Mouse (Mus musculus) heart, postnatal 4 days (tissue): ENCODE data around the gene Slc16a2. TPM values are rescaled to one million over a fixed set of nuclear protein-coding genes. Genes with fewer than 3 reads are reported as not detected.
A peak's percentile ranks its signal among the peaks of the same experiment; 100 is the strongest.

ENCODE experiments used
- DNase-seq: peaks from one replicate; pipeline ENCODE4 v3.0.0; 2021
- total RNA-seq, 2 experiments: library from RNA; stranded (reverse); gene quantifications; 2 replicates each; pipeline ENCODE4 v1.2.3; 2021

Gene Slc16a2
- 10 to 100 TPM; 24.6 to 27.7 TPM for total RNA-seq

DNA sequence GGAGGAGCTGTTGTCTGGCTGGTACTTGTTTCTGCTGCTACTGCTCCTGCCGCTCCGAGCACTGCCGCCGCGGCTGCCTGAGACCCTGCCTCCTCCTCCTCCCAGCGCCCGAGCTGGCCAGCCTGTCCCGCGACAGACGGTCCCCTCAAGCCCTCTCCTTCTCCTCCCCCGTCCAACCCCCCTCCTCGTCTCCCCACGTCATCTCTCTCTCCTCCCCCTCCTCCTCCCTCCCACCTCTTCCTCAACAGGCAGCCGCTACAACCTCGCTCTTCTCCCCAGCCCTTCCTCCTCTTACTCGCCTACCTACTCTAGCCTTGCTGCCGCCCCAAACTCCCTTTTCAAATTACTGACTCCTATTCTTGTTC lies at the start of gene Slc16a2:
Slc16a2 (minus strand) TSS at position 152 of the 365 bp plus-strand sequence.
- peak; percentile 66 for DNase-seq

DNA sequence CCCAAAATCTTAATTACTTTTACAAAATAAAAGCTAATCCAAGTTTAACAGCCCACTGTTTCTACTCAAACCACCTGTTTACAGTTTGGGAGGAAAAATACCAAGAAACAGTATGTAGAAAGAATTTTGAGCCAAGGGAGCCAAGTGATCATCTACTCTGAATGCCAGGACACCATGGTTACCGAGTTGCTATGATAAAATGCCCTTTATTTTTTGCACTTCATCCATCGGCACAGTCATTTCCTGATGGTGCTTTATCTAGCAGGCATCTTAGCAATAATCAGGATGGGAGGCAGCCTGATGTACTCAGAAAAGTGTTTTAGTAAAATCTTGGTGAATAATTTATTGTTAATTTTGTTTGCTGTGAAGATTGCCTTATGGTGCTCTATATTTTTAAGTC lies 41.7 kb upstream of the Slc16a2 start:
- DNase-seq: no peak

DNA sequence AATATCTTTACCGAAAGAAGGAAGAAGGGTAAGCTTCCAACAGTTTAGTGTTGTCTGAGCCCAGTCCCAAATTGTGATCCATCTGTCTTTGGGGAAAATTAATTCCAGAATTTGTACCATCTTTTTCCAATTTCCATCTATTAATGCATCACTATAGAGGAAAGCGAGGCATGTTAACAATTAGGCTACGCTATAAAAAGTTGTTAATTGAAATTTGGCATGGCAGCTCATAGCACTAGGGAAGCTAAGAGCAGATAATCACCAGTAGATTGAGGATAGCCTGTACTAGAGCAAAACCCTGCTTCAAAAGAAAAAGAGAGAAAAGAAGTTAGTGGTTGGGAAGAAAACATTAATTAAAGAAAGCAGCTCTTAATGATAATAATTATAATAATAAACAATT lies 41.1 kb upstream of the Slc16a2 start:
- no peak for DNase-seq

DNA sequence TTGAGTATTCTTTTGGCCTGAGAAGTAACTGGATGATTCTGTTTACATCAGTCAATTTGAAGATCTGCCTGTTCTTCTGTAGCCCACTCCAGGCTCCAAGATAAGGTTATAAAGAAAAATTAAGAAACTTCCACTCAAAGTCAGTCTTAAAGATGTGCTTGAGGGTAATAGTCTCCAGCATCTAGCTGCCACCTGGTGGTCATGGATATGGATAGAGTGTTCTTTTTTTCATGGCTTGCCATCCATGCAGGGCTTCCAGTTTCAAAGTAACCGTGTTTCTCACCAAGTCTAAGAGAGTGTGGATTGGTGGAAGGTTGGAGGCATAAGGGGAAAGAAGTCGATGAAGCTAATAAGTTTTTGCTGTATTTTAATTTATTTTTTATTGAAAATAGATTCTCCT lies 23.5 kb upstream of the Slc16a2 start:
- DNase-seq: peak; percentile 38

DNA sequence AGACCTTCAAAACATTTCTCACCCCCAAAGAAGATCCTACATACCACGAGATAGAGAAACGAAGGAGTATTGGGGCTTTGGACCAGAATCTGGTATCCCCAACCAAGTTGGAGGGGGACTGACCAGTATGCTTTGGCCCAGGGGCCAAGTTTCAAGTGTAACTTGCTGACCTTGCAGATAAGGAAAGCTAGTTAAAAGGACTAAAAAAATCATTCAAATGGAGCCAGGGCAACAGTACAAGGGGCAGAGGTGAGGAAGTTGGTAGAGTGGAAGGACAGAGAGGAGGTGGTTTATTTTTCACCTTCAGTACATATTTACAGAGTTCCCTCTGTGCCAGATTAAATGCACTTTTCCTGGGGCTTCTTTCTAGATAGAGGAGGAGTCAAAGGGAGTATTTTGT lies 7.1 kb upstream of the Slc16a2 start:
- no peak for DNase-seq

DNA sequence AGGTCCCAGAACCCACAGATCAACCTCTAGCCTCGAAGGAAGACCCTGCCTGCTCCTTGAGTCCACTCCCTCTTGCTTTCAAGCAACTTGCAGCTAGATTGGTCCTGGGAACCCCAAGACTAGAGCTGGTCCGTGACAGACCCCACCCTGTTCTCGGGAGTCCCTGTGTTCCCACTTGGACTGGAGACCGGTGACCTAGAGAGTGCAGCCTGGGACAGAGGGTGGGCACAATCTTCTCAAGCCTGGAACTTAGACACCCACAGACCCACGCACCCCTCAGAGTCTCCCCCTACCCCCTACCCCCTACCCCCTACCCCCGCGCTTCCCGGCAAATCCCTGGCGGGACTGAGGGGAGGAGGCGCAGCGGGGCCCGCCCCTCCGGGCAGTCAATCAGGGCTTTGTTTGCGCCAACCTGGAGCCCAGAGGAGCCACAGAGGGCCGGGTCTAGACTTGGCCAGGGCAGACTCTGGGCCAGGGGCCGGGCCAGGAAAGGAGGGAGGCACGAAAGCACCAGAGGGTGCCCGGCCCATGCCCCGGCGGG lies 558 bp upstream of the Slc16a2 start:
- DNase-seq: peak; percentile 50

DNA sequence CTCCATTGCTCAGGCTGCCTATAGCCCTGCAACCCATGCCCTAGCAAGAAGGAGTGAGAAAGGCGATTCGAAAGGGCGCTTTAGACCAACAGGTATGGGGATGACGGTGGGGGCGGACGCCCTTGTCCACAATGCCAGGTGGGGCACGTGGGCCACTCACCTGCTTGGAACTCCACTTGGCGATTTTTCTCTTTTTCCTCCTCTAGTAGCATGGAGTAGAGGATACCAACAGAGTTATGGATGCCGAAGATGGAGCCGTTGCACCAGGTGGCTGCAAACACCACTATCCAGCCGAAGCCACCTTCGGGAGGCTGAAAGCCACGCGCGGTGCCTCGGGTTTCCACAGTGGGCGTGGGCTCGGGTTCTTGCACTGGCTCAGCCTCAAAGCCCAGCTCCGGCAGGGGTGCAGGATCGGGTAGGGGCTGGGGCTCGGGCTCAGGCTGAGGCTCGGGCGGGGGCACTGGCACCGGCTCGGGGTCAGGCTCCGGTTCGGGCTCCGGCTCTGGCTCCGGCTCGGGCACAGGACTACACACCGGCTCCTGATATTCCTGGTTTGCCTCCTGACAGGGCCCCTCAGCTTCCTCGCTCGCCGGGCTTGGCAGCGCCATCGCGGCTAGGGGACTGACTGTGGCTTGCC lies 470 bp downstream of the Slc16a2 start:
- no peak for DNase-seq

DNA sequence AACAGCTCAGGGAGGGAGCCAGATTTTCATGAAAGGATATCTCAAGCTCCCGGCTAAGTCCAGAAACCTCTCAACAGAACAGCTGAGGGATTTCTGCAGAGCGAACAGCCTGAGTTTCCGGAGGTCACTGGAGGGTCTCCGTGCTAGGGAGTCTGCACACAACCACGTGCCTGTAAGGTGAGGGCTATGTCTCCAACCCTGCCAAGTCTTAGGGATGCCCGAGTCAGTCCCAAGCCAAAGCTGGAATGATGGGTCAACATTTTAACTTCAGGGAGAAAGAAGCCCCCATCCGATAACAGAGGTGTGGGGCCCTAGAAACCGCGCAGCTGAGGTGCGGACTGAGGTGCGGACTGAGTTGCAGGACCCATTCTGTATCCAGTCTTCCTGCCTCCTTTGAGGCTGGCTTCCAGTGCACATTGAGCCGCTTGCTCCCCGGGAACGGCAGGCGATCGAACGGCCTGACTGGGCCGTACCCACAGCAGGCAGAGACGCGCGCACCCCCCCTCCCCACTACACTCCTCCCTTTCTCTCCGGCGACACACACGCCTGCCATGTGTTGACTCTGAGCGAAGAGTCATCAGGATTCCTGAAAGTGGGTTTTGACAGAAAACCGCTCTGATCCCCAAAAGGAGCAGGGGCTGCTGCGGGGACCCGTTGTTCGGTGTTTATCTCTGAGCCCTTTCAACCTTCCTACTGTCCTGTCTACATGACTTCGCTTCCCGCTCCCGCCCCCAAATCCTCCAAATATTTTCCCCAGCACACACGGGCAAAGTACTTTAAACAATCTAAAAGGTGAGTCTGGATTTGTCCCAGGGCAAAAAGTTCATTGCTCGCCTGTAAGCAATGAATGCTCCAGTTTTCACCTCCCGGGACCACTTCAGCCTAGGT lies 1.2 kb downstream of the Slc16a2 start:
- DNase-seq: peak; percentile 19

DNA sequence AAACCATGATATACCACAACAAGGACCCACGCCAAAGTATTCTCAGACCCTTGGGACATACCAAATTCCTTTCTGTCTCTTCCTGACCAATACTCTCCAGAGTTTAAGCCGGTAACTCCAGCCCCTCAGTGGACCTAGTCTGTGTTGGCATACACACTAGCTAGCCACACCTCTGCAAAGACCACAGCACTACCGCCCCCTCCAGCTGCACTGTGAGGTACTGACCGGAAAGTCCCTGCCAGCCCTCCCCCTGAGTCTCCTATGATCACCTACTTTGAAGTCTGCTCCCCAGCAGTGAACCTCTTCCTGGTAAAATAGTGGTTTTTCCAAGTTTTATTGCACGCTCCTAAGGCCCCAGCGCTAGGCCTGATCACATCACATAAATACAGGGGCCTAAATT lies 2.5 kb downstream of the Slc16a2 start:
- peak; percentile 12 for DNase-seq

DNA sequence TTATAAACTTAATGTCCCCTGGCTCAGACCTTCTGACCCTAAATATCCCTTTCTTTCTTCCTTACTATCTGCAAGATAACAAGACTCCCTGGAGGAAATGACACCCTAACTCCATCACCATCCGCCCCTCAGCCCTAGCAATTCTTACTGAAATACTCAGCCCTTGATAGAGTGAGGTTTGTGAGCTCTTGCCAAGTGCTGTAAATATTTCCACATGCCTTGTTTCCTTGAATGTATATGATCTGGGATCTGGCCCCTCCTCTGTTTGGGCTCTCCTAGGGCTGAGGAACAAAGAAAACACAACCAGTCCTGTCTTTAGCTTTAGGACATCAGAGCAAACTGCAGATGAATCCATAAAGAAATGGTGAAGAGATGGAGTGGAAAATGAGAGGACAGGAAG lies 9.1 kb downstream of the Slc16a2 start:
- DNase-seq: no peak

DNA sequence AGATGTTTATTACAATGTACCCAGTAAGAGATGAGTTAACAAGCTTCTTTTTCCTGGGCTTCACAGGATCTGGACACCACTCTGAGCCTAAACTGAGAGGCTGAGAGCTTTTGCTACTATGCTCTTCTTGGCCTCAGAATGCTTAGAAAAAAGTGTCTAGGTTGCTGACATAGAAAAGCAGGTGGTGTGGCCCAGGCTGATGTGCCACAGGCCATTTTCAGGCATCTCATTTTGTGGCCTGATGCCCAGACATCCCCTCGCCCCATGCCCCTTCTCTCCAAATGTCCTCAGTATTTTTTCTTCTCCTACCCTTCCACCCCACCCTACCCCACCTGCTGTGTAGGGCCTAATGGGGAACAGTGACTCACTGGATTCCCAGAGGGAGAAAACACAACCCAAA lies 11.3 kb downstream of the Slc16a2 start:
- DNase-seq: no peak

DNA sequence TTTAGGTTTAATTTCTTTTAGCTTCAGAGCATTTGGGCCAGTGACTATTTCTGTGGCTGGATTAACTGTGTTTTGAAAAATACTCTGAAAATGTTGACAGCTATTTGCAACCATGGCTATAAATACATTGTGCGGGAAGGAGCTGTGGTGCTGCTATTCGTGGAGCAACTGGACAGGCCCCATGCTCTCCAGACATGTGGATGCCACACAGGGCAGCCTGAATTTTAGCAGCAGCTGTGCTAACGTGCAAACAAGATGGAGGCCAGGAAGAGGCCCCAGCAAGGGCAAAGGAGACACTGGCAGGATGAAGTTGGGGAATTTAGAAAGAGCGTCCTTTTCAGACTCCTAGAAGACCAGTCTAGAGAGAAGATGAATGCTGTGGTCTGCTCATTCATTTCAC lies 15.4 kb downstream of the Slc16a2 start:
- no peak for DNase-seq

DNA sequence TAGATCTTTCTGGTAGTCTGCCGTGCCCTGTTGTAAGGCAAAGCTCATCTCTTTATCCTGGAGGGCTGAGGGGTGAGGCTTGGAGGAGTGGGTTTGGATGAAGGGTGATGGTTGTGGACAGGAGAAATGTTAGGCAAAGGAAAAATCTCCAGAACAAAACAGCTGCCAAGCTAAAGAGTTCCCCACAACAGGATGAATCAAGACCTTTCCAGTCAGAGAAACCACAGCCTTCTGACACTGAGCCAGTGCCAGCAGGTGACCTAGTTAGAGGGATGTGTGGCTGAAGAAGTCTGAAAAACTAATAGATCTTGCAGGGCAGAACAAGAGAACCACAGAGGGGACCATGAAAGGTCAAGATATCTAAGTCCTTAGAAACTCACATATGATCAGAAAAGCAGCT lies 24.8 kb downstream of the Slc16a2 start:
- no peak for DNase-seq

DNA sequence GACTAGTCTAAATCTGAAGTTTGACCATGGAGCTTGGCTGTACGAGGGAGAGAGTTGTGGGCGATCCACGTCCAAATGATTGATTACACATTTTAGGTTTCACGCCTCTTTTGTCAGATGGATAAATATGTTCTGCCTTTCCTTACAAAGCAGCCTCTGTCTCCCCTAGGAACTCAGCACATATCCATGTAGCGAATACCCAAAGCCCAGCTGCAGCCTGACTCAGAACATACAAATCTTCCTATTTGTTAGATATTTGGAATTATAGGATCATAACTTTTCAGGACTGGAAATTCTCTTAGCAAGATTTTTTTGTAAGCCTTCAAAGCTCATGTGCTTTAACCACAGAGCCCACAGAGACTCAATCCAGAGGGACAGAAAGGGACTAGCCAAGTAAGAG lies 26.3 kb downstream of the Slc16a2 start:
- no peak for DNase-seq

DNA sequence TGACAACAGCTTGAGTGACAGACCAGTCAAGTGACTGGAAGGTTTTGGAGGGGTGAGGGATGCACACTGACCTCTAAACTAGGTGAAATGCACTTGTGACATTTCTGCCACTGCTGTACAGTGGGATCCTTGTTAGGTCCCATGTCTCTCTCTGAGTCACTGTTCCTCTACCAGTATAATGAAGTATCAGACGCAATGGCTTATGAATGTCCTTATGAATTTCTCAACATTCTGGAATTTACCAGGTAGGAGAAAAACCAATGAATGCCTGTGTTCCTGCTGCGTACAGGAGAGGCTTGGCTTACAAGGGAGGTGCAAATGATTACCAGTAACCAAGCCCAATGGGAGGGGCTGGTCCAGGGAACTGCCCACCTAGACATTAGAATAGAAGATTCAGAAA lies 30.5 kb downstream of the Slc16a2 start:
- no peak for DNase-seq

DNA sequence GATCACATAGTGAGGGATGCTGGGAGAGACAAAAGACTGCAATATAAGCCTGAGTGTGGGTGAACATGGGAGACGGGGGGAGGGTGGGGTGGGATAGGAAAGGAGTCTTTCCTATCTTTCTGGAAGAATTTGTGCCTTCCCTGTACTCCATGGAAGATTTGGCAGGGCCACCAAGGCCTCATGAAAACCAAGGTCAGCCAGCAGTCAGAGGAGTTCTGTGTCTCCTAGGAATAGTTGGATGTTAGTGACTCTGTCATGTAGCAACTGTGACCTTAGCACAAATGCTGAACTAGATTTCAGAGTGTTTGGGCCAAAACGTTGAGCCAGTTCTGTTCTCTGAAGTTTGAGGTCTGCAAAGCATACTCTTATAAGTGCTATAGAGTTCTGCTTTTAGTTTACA lies 36.1 kb downstream of the Slc16a2 start:
- DNase-seq: no peak

DNA sequence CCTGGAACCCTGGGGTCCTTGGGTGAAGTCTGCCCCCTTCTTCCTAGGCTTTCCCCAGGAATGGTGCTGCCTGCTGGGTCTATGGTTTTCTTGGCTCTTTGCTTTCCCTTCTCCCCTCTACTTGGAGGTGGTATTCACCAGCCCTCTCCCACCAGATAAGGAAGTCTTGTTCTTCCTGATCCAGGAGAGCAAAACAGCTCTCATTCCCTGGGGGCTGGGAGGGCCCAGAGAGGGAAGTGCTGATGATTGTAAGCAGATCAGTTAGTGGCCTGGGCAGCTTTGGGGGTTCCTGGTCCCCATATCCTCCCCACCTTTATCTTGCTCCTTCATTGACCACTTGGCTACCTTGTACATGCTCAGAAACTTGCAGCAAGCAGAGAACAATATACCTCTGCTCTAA lies 45.4 kb downstream of the Slc16a2 start:
- DNase-seq: no peak

DNA sequence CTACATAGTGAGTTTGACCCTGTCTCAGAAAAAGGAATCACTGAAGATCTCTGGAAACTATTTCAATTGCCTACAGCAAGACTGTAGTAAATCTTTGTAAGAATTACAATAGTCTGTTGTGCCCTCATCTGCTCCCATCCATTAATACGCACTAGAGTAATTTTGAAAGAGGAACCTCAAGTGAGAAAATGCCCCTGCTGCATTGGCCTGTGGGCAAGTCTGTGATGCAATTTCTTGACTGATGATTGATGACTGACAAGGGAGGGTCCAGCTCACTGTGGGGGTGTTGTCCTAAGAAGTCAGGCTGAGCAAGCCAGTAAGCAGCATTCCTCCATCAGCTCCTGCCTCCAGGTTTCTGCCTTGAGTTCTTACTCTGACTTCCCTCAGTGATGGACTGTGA lies 75.6 kb downstream of the Slc16a2 start:
- no peak for DNase-seq

DNA sequence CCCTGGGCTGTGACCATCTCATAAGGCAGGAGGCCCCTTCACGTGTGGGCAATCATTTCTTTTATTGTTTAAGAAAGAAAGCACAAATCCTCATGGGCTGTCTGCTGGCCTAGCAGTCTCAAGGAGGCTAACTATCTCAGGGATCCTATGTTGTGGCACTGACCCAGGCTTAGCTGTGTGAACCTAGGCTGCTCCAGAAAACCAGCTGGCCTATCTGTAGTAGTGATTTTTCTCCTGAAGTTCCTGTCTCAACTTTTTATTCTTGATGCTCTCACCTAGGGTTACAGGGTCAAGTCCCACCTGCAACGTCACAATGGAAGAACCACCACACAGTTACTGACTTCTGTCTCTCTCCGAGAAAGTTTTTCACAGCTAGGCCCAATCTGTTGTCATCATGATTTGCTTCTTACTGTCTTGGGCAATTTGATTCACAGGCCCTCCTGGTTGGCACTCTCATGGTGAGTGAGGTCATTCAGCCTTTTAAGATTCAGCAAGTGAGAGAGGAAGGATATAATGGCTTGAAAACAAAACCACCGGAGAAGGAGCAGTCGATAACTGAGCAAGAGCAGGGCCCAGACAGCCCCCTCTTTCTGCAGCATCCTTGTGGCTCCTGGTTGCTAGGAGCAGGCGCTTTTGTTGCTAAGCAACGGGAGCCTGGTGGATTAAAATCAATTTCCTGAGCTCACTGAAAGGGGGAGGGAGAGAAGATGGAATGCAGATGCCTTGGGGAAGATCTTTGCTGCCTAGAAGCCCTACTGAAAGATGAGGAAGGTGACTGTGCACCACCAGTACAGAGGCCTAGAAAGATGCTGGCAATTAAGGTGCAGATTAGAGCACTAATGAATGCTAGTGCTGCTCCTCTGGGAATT lies 77.4 kb downstream of the Slc16a2 start:
- DNase-seq: no peak

DNA sequence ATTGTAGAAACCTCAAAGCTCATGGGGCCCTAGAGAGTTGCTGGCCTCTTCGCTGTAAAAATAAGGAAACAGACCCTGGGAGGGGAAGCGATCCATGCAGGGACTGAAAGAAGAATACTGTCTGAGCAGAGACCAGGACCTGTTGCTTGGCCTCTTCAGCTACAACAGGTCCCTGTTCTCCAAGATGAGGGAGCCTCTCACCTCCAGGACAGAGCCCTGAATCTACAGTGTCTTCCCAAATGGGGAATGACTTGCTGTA lies 79.8 kb downstream of the Slc16a2 start:
- DNase-seq: peak; percentile 8

DNA sequence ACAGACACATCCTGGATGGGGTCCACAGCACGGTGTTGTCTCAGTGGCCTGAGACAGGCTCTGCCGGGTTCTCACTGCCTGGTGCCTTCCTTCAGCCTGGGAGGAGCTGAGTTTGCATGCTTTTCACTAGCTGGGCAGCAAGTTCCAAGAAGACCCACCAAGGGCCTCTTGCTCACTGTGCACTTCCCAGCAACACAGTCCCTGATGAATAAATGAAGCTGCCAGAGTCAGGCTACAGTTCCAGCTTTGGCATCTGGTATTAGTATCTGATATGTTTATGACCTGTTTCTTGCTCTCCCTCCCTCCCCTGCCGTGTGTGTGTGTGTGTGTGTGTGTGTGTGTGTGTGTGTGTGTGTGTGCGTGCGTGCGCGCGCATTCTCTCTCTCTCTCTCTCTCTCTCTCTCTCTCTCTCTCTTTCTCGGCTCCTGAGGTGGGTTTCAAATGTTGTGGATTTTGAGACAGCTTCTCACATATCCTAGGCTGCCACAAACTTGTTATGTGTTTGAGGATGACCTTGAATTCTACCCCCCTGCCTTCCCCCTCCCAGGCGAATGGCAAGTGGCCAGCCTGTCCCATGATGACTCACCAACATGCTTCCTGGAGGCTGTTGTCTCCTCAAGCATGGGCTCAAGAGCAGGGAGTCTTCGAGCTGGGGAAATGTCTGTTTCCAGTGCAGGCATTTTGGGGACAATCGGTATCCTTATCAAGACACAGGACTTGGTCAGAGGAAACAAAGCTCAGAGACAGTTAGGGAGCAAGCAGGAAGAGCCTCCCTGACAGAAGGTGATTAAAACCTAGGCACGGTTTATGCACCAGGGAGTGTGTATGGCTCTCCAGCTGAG lies 80.3 kb downstream of the Slc16a2 start:
- DNase-seq: peak; percentile 73

DNA sequence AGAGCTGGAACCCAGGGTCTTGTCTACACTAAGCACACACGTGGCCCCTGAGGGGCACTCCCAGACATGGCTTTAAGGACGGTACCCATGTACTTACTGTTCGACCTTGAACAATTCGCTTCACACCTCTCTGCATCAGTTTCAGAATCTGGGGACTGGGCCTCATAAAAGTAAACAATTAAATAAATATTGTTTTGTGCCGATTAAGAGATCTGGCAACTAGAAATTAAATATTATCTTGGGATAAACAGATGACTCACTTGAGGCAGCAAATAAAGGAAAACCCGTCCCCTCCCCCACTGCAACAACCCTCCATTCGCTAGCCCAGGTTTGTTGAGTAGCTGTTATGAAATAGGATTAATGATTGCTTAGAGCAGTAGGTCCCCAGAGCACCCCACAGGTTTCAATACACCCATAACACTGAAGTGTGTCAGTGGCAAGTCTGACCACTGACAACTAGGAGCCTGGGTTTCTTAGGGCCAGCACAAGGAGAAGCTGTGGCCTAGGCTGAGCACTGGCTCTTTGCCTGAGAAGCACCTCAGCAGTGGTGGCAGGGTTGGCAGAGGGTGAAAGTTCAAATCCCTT lies 87.7 kb downstream of the Slc16a2 start:
- no peak for DNase-seq
